Mouse (Mus musculus): Measurements from ENCODE around the gene Nr2c2. TPM values are rescaled to one million over a fixed set of nuclear protein-coding genes. Genes with fewer than 3 reads are reported as not detected.
"Not testable (repeated sequence)": the region's sequence is repeated elsewhere in the genome, so short reads cannot be mapped to it uniquely, and the experiment has no call there.

Nr2c2 gene
- polyA plus RNA-seq, 1 experiment from 2014 or later: 22.5 TPM

GRCm38 (mm10) chr6:92084932-92085331 lies 6.3 kb upstream of the Nr2c2 start:
- H3K27me3 ChIP-seq (replicated peaks; ENCODE audit: low read depth, poor library complexity, severe bottlenecking): no peaks in the 10 kb centered on the region
- no peaks in the 10 kb centered on the region for H3K36me3 ChIP-seq (replicated peaks)
- DNase-seq (ENCODE audit: low spot score): no peak
- H3K27ac ChIP-seq (replicated peaks): no peak overlapping the region
- no peaks in the 10 kb centered on the region for H3K9me3 ChIP-seq
- no peak overlapping the region for H3K4me3 ChIP-seq
- peaks cover under 1% of the 10 kb centered on the region; the same call in 1 of the 2 replicates for H3K4me1 ChIP-seq
- WGBS: 79% methylated on average over 3 of the region's 3 CpGs

GRCm38 (mm10) chr6:92089141-92089540 lies 2.0 kb upstream of the Nr2c2 start:
- H3K36me3 ChIP-seq (replicated peaks); DNase-seq (ENCODE audit: low spot score); H3K27ac ChIP-seq (replicated peaks); H3K27me3 ChIP-seq (replicated peaks; ENCODE audit: low read depth, poor library complexity, severe bottlenecking); H3K9me3 ChIP-seq; H3K4me3 ChIP-seq: not testable (repeated sequence)
- H3K4me1 ChIP-seq: peaks cover 26% of the 10 kb centered on the region
- WGBS: 88% methylated on average over 7 of the region's 7 CpGs

- no peaks in the 10 kb centered on the region for H3K27me3 ChIP-seq (replicated peaks; ENCODE audit: low read depth, poor library complexity, severe bottlenecking)
- DNase-seq (ENCODE audit: low spot score): no peak
- H3K4me3 ChIP-seq: peak overlapping the region; percentile 91
- WGBS: 93% methylated on average over 4 of the region's 4 CpGs
- H3K27ac ChIP-seq (replicated peaks): no peak overlapping the region
- H3K9me3 ChIP-seq: no peaks in the 10 kb centered on the region
- H3K4me1 ChIP-seq: peaks cover 34% of the 10 kb centered on the region
- no peaks in the 10 kb centered on the region for H3K36me3 ChIP-seq (replicated peaks)
Measured at GRCm38 (mm10) chr6:92089982-92090381, 1.2 kb upstream of the Nr2c2 start.

GRCm38 (mm10) chr6:92090497-92090896 lies 693 bp upstream of the Nr2c2 start:
- Histone ChIP-seq H3K4me3 (peak overlapping the region; percentile 91), H3K4me1 (peaks cover 38% of the 10 kb centered on the region), H3K36me3 (replicated peaks) (no peaks in the 10 kb centered on the region), H3K9me3 (no peaks in the 10 kb centered on the region), H3K27me3 (replicated peaks; ENCODE audit: low read depth, poor library complexity, severe bottlenecking) (no peaks in the 10 kb centered on the region), H3K27ac (replicated peaks) (peak overlapping the region; percentile 98)
- DNase-seq (ENCODE audit: low spot score): peak; percentile 21
- WGBS: 8% methylated on average over 4 of the region's 4 CpGs

- peak overlapping the region; percentile 91 for H3K4me3 ChIP-seq
- no peaks in the 10 kb centered on the region for H3K36me3 ChIP-seq (replicated peaks)
- peaks cover 38% of the 10 kb centered on the region for H3K4me1 ChIP-seq
- H3K27ac ChIP-seq (replicated peaks): peak overlapping the region; percentile 98
- H3K27me3 ChIP-seq (replicated peaks; ENCODE audit: low read depth, poor library complexity, severe bottlenecking): no peaks in the 10 kb centered on the region
- DNase-seq (ENCODE audit: low spot score): peak; percentile 100
- WGBS: 2% methylated on average over 67 of the region's 81 CpGs
- no peaks in the 10 kb centered on the region for H3K9me3 ChIP-seq
Measured at GRCm38 (mm10) chr6:92091767-92092489, 738 bp downstream of the Nr2c2 start.

GRCm38 (mm10) chr6:92092737-92093136 lies 1.5 kb downstream of the Nr2c2 start:
- peaks cover 38% of the 10 kb centered on the region for H3K4me1 ChIP-seq
- DNase-seq (ENCODE audit: low spot score): no peak
- no peaks in the 10 kb centered on the region for H3K27me3 ChIP-seq (replicated peaks; ENCODE audit: low read depth, poor library complexity, severe bottlenecking)
- peak overlapping the region; percentile 98 for H3K27ac ChIP-seq (replicated peaks)
- 33% methylated on average over 3 of the region's 3 CpGs for WGBS
- no peaks in the 10 kb centered on the region for H3K9me3 ChIP-seq
- peak overlapping the region; percentile 91 for H3K4me3 ChIP-seq
- no peaks in the 10 kb centered on the region for H3K36me3 ChIP-seq (replicated peaks)

- Histone ChIP-seq H3K4me3 (no peak overlapping the region), H3K9me3 (no peaks in the 10 kb centered on the region)
- WGBS: 87% methylated on average over 2 of the region's 2 CpGs
Measured at GRCm38 (mm10) chr6:92093869-92094268, 2.7 kb downstream of the Nr2c2 start.

GRCm38 (mm10) chr6:92100679-92101360 lies 9.6 kb downstream of the Nr2c2 start:
- WGBS: 87% methylated on average over 2 of the region's 2 CpGs
- no peaks in the 10 kb centered on the region for H3K27me3 ChIP-seq (replicated peaks; ENCODE audit: low read depth, poor library complexity, severe bottlenecking)

More at GRCm38 (mm10) chr6:92093869-92094268, 2.7 kb downstream of the Nr2c2 start:
- Histone ChIP-seq H3K27ac (replicated peaks) (no peak overlapping the region), H3K4me1 (peaks cover 38% of the 10 kb centered on the region), H3K27me3 (replicated peaks; ENCODE audit: low read depth, poor library complexity, severe bottlenecking) (no peaks in the 10 kb centered on the region), H3K36me3 (replicated peaks) (no peaks in the 10 kb centered on the region)
- DNase-seq (ENCODE audit: low spot score): no peak

GRCm38 (mm10) chr6:92124547-92124946 lies 33.4 kb downstream of the Nr2c2 start:
- no peaks in the 10 kb centered on the region for H3K4me1 ChIP-seq
- no peak for DNase-seq (ENCODE audit: low spot score)
- H3K27ac ChIP-seq (replicated peaks): no peak overlapping the region
- H3K4me3 ChIP-seq: no peak overlapping the region
- no peaks in the 10 kb centered on the region for H3K9me3 ChIP-seq
- peaks cover 3% of the 10 kb centered on the region; the same call in 1 of the 2 replicates for H3K36me3 ChIP-seq (replicated peaks)
- H3K27me3 ChIP-seq (replicated peaks; ENCODE audit: low read depth, poor library complexity, severe bottlenecking): no peaks in the 10 kb centered on the region

More at GRCm38 (mm10) chr6:92100679-92101360, 9.6 kb downstream of the Nr2c2 start:
- Histone ChIP-seq H3K4me3 (no peak overlapping the region), H3K4me1 (no peaks in the 10 kb centered on the region), H3K9me3 (no peaks in the 10 kb centered on the region), H3K36me3 (replicated peaks) (0 out of 2 replicates have a peak, but pooled peaks cover 3% of the 10 kb centered on the region), H3K27ac (replicated peaks) (no peak overlapping the region)
- DNase-seq (ENCODE audit: low spot score): no peak

GRCm38 (mm10) chr6:92126861-92127468 lies 35.8 kb downstream of the Nr2c2 start:
- peaks cover 4% of the 10 kb centered on the region; the same call in 1 of the 2 replicates for H3K4me1 ChIP-seq
- H3K36me3 ChIP-seq (replicated peaks): peaks cover 3% of the 10 kb centered on the region; the same call in 1 of the 2 replicates
- WGBS: 98% methylated on average over 1 of the region's 1 CpGs
- H3K9me3 ChIP-seq: no peaks in the 10 kb centered on the region
- DNase-seq (ENCODE audit: low spot score): no peak
- H3K4me3 ChIP-seq: no peak overlapping the region
- H3K27ac ChIP-seq (replicated peaks): no peak overlapping the region
- no peaks in the 10 kb centered on the region for H3K27me3 ChIP-seq (replicated peaks; ENCODE audit: low read depth, poor library complexity, severe bottlenecking)

GRCm38 (mm10) chr6:92131456-92131855 lies 40.3 kb downstream of the Nr2c2 start:
- peaks cover 12% of the 10 kb centered on the region for H3K36me3 ChIP-seq (replicated peaks)

GRCm38 (mm10) chr6:92132021-92132911 lies 41.1 kb downstream of the Nr2c2 start:
- Histone ChIP-seq H3K4me3 (no peak overlapping the region), H3K9me3 (no peaks in the 10 kb centered on the region), H3K36me3 (replicated peaks) (peaks cover 12% of the 10 kb centered on the region), H3K4me1 (peaks cover 8% of the 10 kb centered on the region; the same call in 1 of the 2 replicates), H3K27me3 (replicated peaks; ENCODE audit: low read depth, poor library complexity, severe bottlenecking) (no peaks in the 10 kb centered on the region), H3K27ac (replicated peaks) (no peak overlapping the region)
- 91% methylated on average over 3 of the region's 3 CpGs for WGBS
- DNase-seq (ENCODE audit: low spot score): no peak

More at GRCm38 (mm10) chr6:92131456-92131855, 40.3 kb downstream of the Nr2c2 start:
- Histone ChIP-seq H3K4me1 (peaks cover 8% of the 10 kb centered on the region; the same call in 1 of the 2 replicates), H3K9me3 (no peaks in the 10 kb centered on the region), H3K27me3 (replicated peaks; ENCODE audit: low read depth, poor library complexity, severe bottlenecking) (no peaks in the 10 kb centered on the region), H3K27ac (replicated peaks) (no peak overlapping the region), H3K4me3 (no peak overlapping the region)
- DNase-seq (ENCODE audit: low spot score): no peak
- 88% methylated on average over 1 of the region's 1 CpGs for WGBS
